Mouse (Mus musculus) retina, postnatal 1 day (tissue): ENCODE data around the gene Eno4.

Source experiments
- DNase-seq: peaks from one replicate; pipeline ENCODE4 v3.0.0-alpha.2; 2012

Gene Eno4

DNA sequence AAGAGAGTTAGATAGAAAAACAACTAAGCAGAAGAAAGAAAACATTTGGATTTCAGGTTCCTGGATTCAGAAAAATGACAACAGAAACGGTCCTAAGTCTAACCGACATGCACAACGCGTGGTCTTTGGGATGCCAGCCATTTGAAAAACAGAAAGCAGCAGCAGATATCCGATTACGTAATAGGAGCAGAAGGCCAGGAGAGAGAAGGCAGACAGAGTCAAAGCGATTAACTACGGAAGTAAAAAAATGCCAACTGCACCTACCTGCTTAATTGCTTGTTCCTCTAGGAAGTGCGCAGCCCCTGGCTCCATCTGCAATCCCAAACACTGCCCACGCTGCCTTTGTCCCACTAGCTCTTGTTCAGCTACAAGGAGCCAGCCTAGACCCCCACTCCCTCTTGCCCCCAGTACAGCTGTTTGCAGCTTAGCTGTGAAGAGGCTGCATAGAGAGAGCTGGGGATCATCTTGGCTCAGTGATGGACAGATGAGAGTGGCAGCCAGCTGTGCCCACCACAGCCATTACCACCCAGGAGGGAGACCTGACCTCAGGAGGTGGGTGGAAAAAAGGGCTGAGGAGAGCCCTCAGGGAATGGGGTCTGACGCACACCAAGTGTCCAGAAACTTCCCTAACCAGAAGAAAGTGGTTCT, 32.1 kb downstream of the Eno4 start:
- no peak for DNase-seq

DNA sequence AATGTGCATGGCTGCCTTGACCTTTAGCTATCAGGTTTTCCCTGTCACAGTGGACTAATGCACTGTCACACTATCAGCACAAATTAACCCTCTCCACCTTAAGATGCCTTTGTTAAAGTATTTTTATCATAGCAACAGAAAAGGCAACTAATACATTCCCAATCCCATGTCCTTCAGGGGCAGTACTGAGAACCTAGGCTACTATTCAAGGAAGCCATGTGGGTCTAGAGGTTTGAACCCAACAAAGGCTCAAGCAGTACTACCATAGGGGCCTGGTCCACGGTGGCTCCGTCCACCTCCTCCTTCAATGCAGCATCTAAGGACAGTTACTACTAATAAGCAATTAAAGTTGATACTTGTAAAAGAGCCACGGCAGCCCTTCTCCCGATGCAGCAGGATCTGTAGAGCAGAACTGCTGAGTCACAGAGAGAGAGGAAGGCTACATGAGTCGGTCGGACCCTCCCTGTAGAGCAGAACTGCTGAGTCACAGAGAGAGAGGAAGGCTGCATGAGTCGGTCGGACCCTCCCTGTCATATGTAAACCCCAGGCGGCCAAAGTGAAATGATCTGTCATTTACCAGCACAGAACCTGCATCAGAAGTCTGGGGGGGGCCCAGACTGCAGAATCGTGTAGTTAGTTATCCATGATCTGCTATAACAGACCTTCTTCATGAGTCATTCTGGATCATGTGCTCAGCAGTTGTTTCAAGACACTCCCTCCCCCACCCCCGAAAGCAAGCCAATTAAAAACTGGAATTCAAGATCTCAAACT, 35.4 kb downstream of the Eno4 start:
- DNase-seq, result peak; percentile 73

DNA sequence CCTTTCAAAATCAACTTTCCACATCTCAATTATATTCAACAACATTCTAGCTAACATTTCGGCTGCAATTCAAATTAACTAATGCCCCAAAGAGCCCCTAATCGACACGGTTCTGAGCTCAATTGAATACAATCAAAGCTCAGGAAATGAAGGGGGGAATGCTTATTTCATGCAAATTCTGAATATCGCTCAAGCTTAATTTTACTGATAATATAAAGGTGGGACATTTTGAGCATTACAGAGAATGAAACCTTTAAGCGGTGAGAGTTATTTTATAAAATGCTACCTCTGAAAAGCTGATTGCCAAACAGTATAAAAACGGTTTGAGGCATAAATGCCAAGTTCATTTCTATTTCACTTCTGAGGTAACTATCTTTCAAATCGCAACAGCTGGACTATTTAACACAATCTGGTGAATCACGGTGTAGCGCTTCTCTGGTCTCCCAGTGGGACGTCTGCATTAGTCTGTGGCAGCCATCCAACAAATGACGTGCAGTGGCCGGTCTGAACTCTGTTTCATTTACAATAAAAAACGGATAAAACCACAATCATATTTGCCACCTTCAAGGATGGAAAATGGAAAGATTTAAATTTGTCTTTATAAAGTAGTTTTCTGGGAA, 36.3 kb downstream of the Eno4 start:
- peak; percentile 70 for DNase-seq

DNA sequence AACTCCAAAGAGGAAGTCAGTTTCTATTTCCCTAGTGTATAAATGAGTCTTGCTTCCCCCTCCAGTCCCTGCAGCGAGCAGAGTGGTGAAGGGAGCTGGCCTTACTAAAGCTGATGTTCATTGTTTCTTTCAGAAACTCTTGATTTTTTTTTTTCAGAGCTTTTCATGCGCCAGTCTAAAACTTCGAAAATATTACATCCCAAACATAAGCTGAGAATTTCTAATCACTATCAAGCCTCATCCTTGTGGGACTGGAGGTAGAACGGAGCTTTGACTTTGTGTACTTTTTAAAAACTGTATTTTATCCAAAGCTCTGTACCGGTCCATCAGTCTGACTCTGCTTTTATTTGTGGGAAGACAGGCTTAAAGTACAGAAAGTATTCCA, 36.8 kb downstream of the Eno4 start:
- no peak for DNase-seq

DNA sequence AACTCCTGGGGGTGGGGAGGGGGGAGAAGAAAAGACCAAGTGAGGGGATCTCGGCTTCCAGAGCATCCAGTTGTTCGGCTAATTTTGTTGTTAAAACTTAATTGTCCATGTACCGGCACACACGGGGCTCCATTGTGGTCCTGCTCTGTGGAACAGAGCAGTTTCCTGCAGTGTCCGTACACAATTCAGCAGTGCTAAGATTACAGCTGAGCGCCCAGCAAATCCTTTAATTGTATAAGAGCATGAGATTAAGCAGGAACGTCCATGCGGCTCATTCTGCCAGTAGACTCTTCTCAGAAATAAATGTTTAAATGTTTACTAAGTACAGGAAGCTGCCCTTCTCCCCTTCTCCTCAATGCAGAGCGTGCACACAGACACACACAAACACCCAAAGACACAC, 38.3 kb downstream of the Eno4 start:
- peak; percentile 73 for DNase-seq

DNA sequence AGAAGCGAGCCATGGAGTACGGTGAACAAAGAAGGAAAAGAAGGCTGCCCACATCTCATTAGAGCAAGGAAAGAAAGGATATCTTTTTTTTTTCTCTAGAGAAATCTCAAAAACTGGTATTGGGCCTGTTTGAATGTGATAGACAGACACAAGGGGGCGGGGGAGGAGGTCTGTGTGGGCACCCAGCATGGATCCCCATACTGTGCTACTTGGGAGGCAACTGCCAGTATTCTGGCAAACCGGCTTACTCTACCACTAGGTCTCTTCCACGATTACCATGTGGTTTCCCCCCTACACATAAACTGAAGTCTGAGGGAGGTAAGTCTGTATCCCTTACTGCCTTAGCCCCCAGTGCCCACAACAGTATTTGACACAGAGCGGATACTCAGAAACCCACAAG, 59.6 kb downstream of the Eno4 start:
- DNase-seq, result no peak

DNA sequence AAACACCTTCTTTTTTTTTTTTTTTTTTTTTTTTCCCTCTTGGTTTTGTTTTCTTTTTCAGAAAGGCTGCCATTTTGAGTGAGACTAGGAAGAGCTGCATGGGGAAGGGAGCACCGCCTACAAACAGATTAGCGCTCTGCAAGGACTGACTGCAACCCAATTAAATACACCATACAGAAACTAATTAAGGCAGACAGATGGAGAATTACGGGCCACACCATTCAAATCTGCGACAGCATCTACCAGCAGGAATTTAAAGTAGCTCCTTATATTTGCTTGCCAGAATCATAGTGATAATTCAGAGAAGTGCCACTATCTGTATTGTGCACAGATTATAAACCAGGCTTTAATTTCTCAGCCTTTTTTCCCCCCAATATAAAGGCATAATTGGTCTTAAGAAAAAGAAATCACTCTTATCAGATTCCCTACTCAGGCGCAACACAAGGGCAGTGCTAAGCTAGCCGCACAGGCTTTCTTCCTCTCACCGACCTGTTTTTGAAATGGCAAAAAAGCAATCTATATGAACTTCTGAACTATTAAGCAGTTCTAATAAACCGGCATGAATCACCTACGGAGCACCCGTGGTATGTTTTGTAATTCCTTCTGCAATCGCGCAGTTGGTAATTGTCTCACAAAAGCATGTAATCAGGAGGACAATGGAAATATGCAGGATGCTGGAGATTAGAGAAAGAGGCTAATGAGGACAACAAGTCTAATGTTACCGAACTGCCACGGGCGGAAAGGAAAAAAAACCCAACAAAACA, 63.5 kb downstream of the Eno4 start:
- peak; percentile 87 for DNase-seq

DNA sequence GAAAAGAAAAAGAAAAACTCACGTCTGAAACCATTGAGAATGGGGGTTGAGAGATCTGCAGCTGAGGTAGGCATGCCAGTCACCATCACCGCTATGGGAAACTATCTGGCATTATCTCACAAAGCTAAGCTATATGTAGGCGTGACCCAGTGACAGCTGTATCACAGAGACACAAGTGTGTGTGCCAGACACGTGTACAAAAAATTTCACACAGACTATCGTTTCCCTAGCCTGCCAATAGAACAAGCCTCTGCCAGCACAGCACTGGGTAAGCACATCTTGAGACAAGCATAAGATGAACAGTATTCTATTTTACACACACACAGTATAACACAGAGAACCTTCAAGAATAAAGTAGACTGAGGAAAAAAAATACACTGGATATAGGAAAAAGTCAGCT, 67.6 kb downstream of the Eno4 start:
- no peak for DNase-seq
